Mouse (Mus musculus) myocyte (in vitro differentiated cells): ENCODE measurements around the gene Gna12. TPM values are rescaled to one million over a fixed set of nuclear protein-coding genes. Genes with fewer than 3 reads are reported as not detected.

Source experiments
- H3K27me3 ChIP-seq: one replicate; pipeline ENCODE4 v1.6.1; 2011; ENCODE audit not compliant: control insufficient read depth, insufficient read depth, insufficient read length
- H3K36me3 ChIP-seq: one replicate; pipeline ENCODE4 v1.6.1; 2011; ENCODE audit not compliant: control insufficient read depth, insufficient read depth
- H3K4me2 ChIP-seq: one replicate; pipeline ENCODE4 v1.6.1; 2011; ENCODE audit warnings: low read depth, control low read depth
- H3K4me3 ChIP-seq: one replicate; pipeline ENCODE4 v1.5.1; 2011; ENCODE audit warnings: mild to moderate bottlenecking, control low read depth, moderate library complexity
- H3K79me2 ChIP-seq: one replicate; pipeline ENCODE4 v1.6.1; 2011; ENCODE audit not compliant: control insufficient read depth, insufficient read depth
- H3ac ChIP-seq: one replicate; pipeline ENCODE4 v1.6.1; 2011; ENCODE audit not compliant: control insufficient read depth, insufficient read length
- CEBPB ChIP-seq: IDR thresholded peaks from 2 replicates; pipeline ENCODE4 v1.6.1; 2011; ENCODE audit warnings: mild to moderate bottlenecking, moderate library complexity; ENCODE audit not compliant: poor library complexity, insufficient read depth, severe bottlenecking
- E2F4 ChIP-seq: IDR thresholded peaks from one replicate; pipeline ENCODE4 v1.6.1; 2011; ENCODE audit warnings: mild to moderate bottlenecking, control low read depth, moderate library complexity; ENCODE audit not compliant: insufficient read depth
- MAX ChIP-seq: IDR thresholded peaks from one replicate; pipeline ENCODE4 v1.6.1; 2011; ENCODE audit warnings: low read depth, mild to moderate bottlenecking, control low read depth
- MYOD1 ChIP-seq, 3 experiments: IDR thresholded peaks; one replicate each; pipeline ENCODE4 v1.6.1; 2011; ENCODE audit warnings: control low read depth in 2 of 3, low read depth in 2 of 3, mild to moderate bottlenecking in 2 of 3, moderate library complexity in 1 of 3; ENCODE audit not compliant: insufficient read length in 2 of 3, control insufficient read depth in 1 of 3
- MYOG ChIP-seq, 3 experiments: IDR thresholded peaks; one replicate each; pipeline ENCODE4 v1.6.1; 2011; ENCODE audit warnings: control low read depth in 2 of 3, low read depth in 2 of 3, mild to moderate bottlenecking in 2 of 3; ENCODE audit not compliant: insufficient read length in 2 of 3, control insufficient read depth in 1 of 3, insufficient read depth in 1 of 3
- POLR2A ChIP-seq: IDR thresholded peaks from one replicate; pipeline ENCODE4 v1.6.1; 2011; ENCODE audit warnings: low read depth, mild to moderate bottlenecking, control low read depth, moderate library complexity; ENCODE audit not compliant: insufficient read length
- POLR2AphosphoS2 ChIP-seq: IDR thresholded peaks from one replicate; pipeline ENCODE4 v1.6.1; 2011; ENCODE audit warnings: low read depth, control low read depth; ENCODE audit not compliant: insufficient read length
- REST ChIP-seq: IDR thresholded peaks from one replicate; pipeline ENCODE4 v1.6.1; 2011; ENCODE audit warnings: mild to moderate bottlenecking, control low read depth, moderate library complexity; ENCODE audit not compliant: insufficient read depth, insufficient read length
- SRF ChIP-seq: IDR thresholded peaks from one replicate; pipeline ENCODE4 v1.6.1; 2011; ENCODE audit warnings: low read depth; ENCODE audit not compliant: control insufficient read depth, insufficient read length
- TCF12 ChIP-seq: IDR thresholded peaks from one replicate; pipeline ENCODE4 v1.6.1; 2011; ENCODE audit warnings: mild to moderate bottlenecking, control low read depth; ENCODE audit not compliant: poor library complexity, insufficient read depth, severe bottlenecking
- TCF3 ChIP-seq: IDR thresholded peaks from one replicate; pipeline ENCODE4 v1.6.1; 2011; ENCODE audit warnings: low read depth, control low read depth; ENCODE audit not compliant: insufficient read length
- USF1 ChIP-seq: IDR thresholded peaks from one replicate; pipeline ENCODE4 v1.6.1; 2011; ENCODE audit warnings: low read depth, mild to moderate bottlenecking, control low read depth, moderate library complexity
- polyA plus RNA-seq: library from polyadenylated mRNA; unstranded; fragments of >200 nt; fragmentation: generic; extraction: Trizol; gene quantifications from one replicate; pipeline ENCODE4 v1.2.1, GENCODE M21; 2012; ENCODE audit warnings: missing spikeins

The Gna12 gene
- polyA plus RNA-seq, 1 experiment = 48.8 TPM

- Histone ChIP-seq H3ac (no peak overlapping the region), H3K4me2 (no peak overlapping the region), H3K4me3 (no peak overlapping the region), H3K36me3 (no peaks in the 10 kb centered on the region), H3K79me2 (peaks cover 60% of the 10 kb centered on the region), H3K27me3 (no peaks in the 10 kb centered on the region)
- TF ChIP-seq TCF3 (no peak), USF1 (no peak), E2F4 (no peak), CEBPB (no peak), MYOG (IDR thresholded peaks at IDR 0.05; ENCODE audit: control insufficient read depth in 1 of 3, insufficient read depth in 1 of 3, insufficient read length in 2 of 3, low read depth in 2 of 3) (no peak), TCF12 (no peak), REST (no peak), MAX (no peak), POLR2AphosphoS2 (no peak), POLR2A (no peak), MYOD1 (IDR thresholded peaks at IDR 0.05; ENCODE audit: control insufficient read depth in 1 of 3, insufficient read length in 2 of 3, low read depth in 2 of 3) (no peak), SRF (no peak)
Observed at GRCm38 (mm10) chr5:140811390-140811789, 18.8 kb downstream of the Gna12 start.

- Histone ChIP-seq H3K36me3 (no peaks in the 10 kb centered on the region), H3K4me3 (no peak overlapping the region), H3K4me2 (no peak overlapping the region), H3K79me2 (peaks cover 42% of the 10 kb centered on the region), H3K27me3 (no peaks in the 10 kb centered on the region), H3ac (no peak overlapping the region)
- no peak for TF ChIP-seq MYOD1 (IDR thresholded peaks at IDR 0.05; ENCODE audit: control insufficient read depth in 1 of 3, insufficient read length in 2 of 3, low read depth in 2 of 3)
- no peak for TF ChIP-seq CEBPB
- no peak for TF ChIP-seq POLR2A
- TF ChIP-seq E2F4 = no peak
- no peak for TF ChIP-seq TCF3
- TF ChIP-seq MAX = no peak
- TF ChIP-seq USF1 = no peak
- TF ChIP-seq POLR2AphosphoS2 = no peak
- TF ChIP-seq SRF = no peak
- no peak for TF ChIP-seq REST
- TF ChIP-seq MYOG (IDR thresholded peaks at IDR 0.05; ENCODE audit: control insufficient read depth in 1 of 3, insufficient read depth in 1 of 3, insufficient read length in 2 of 3, low read depth in 2 of 3) = no peak
- no peak for TF ChIP-seq TCF12
Observed at GRCm38 (mm10) chr5:140806939-140807338, 23.3 kb downstream of the Gna12 start.

GRCm38 (mm10) chr5:140806252-140806651 lies 24.0 kb downstream of the Gna12 start:
- no peak overlapping the region for H3ac ChIP-seq
- no peaks in the 10 kb centered on the region for H3K36me3 ChIP-seq
- no peak overlapping the region for H3K4me3 ChIP-seq
- no peak overlapping the region for H3K4me2 ChIP-seq
- no peaks in the 10 kb centered on the region for H3K27me3 ChIP-seq
- peaks cover 42% of the 10 kb centered on the region for H3K79me2 ChIP-seq
- TF ChIP-seq REST (no peak), E2F4 (no peak), TCF3 (no peak), TCF12 (no peak), POLR2AphosphoS2 (no peak), MAX (no peak)

DNA sequence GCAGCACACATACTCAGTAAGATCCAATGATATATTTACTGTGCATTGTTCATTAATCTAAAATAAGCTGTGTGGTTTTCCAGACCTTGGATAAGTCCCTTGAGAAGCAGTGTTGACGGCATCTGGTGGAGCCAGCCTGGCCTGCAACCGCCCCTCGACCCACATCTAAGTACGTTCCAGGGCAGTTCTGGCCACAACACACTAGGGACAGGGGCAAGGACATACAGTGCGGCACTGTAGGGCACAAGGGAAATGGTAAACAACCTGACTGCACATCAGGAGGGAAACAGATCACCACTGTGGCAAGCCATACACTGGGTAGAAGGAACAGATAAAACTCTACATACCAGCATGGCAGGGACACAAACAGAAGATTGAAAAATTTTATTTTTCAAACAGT lies 28.4 kb downstream of the Gna12 start:
- H3K79me2 ChIP-seq = peaks cover 15% of the 10 kb centered on the region
- no peaks in the 10 kb centered on the region for H3K27me3 ChIP-seq
- no peak for TF ChIP-seq MYOD1 (IDR thresholded peaks at IDR 0.05; ENCODE audit: control insufficient read depth in 1 of 3, insufficient read length in 2 of 3, low read depth in 2 of 3)
- no peak for TF ChIP-seq REST
- no peak for TF ChIP-seq TCF3
- no peak for TF ChIP-seq E2F4
- TF ChIP-seq POLR2A = no peak
- TF ChIP-seq SRF = no peak
- no peak for TF ChIP-seq MAX
- no peak for TF ChIP-seq TCF12
- no peak for TF ChIP-seq USF1
- TF ChIP-seq MYOG (IDR thresholded peaks at IDR 0.05; ENCODE audit: control insufficient read depth in 1 of 3, insufficient read depth in 1 of 3, insufficient read length in 2 of 3, low read depth in 2 of 3) = no peak
- TF ChIP-seq CEBPB = no peak
- no peak for TF ChIP-seq POLR2AphosphoS2
- H3ac ChIP-seq = no peak overlapping the region
- H3K36me3 ChIP-seq = no peaks in the 10 kb centered on the region
- no peak overlapping the region for H3K4me3 ChIP-seq
- H3K4me2 ChIP-seq = no peak overlapping the region

GRCm38 (mm10) chr5:140800288-140800923 lies 29.8 kb downstream of the Gna12 start:
- Histone ChIP-seq H3K4me2 (no peak overlapping the region), H3K4me3 (no peak overlapping the region), H3K79me2 (peaks cover 15% of the 10 kb centered on the region), H3ac (no peak overlapping the region), H3K27me3 (no peaks in the 10 kb centered on the region), H3K36me3 (no peaks in the 10 kb centered on the region)
- TF ChIP-seq MYOD1 (IDR thresholded peaks at IDR 0.05; ENCODE audit: control insufficient read depth in 1 of 3, insufficient read length in 2 of 3, low read depth in 2 of 3) (no peak), MAX (no peak), TCF3 (no peak), USF1 (no peak), SRF (no peak), POLR2A (no peak), TCF12 (no peak), MYOG (IDR thresholded peaks at IDR 0.05; ENCODE audit: control insufficient read depth in 1 of 3, insufficient read depth in 1 of 3, insufficient read length in 2 of 3, low read depth in 2 of 3) (no peak), REST (no peak)
